In genomic region chr12:111945765-111946655, GRCm38 (mm10) we compare ENCODE assay signal across 8 mouse cellular contexts. TPM values are rescaled to one million over a fixed set of nuclear protein-coding genes. Genes with fewer than 3 reads are reported as not detected.
DNase-seq lines count a peak whose midpoint lies in the region; ATAC-seq and TF ChIP-seq lines count a peak whose summit lies in the region.
"Not testable (repeated sequence)": the region's sequence is repeated elsewhere in the genome, so short reads cannot be mapped to it uniquely, and the experiment has no call there.

No protein-coding gene starts in this region.

- not testable (repeated sequence) for H3K27ac ChIP-seq in forebrain, embryonic 14.5 days (ENCODE audit: low read depth, low read length); neural tube, embryonic 14.5 days (ENCODE audit: low read depth, low read length)
- H3K27ac ChIP-seq in kidney, adult 2 months (ENCODE audit: insufficient read depth, low read depth, low read length): peak overlapping the region; percentile 51
- H3K27ac ChIP-seq in liver, embryonic 12.5 days: peak overlapping the region; percentile 94

- peak; percentile 88 for DNase-seq in 416B (ENCODE audit: low read depth)
- peak; percentile 17 for DNase-seq in brain, embryonic 14.5 days (ENCODE audit: low read depth)
- not testable (repeated sequence) for DNase-seq in forebrain, embryonic 14.5 days (ENCODE audit: low spot score); kidney, adult 2 months
- DNase-seq in heart, postnatal 4 days: peak; percentile 58

- not testable (repeated sequence) for H3K4me1 ChIP-seq in forebrain, embryonic 14.5 days (ENCODE audit: control insufficient read depth, insufficient read depth, low read length); neural tube, embryonic 14.5 days (ENCODE audit: control insufficient read depth, insufficient read depth, low read length)
- H3K4me1 ChIP-seq in kidney, adult 2 months (ENCODE audit: control insufficient read depth, insufficient read depth, low read length): peaks cover 11% of the 10 kb centered on the region; the same call in 1 of the 2 replicates
- H3K4me1 ChIP-seq in liver, embryonic 12.5 days: peaks cover 50% of the 10 kb centered on the region

- not testable (repeated sequence) for H3K36me3 ChIP-seq in forebrain, embryonic 14.5 days (ENCODE audit: control insufficient read depth, insufficient read depth, low read length); kidney, adult 2 months (ENCODE audit: control insufficient read depth, insufficient read depth, low read length); liver, embryonic 12.5 days; neural tube, embryonic 14.5 days (ENCODE audit: control insufficient read depth, insufficient read depth, low read length)

- TF ChIP-seq POLR2A in brain, embryonic 14.5 days (IDR thresholded peaks at IDR 0.05; ENCODE audit: borderline replicate concordance, extremely low read depth, insufficient read depth, insufficient read length, poor library complexity, severe bottlenecking); kidney, adult 2 months (IDR thresholded peaks at IDR 0.05; ENCODE audit: low read depth, low read length): not testable (repeated sequence)

- H3K27me3 ChIP-seq in forebrain, embryonic 14.5 days (replicated peaks; ENCODE audit: control insufficient read depth, insufficient read depth, low read length); kidney, adult 2 months (replicated peaks; ENCODE audit: control insufficient read depth, insufficient read depth, low read length); liver, embryonic 12.5 days (replicated peaks); neural tube, embryonic 14.5 days (ENCODE audit: control insufficient read depth, insufficient read depth, low read length): not testable (repeated sequence)

- H3K4me3 ChIP-seq in forebrain, embryonic 14.5 days (ENCODE audit: low read depth, low read length); kidney, adult 2 months (ENCODE audit: insufficient read depth, low read depth, low read length); liver, embryonic 12.5 days; neural tube, embryonic 14.5 days (ENCODE audit: low read depth, low read length): not testable (repeated sequence)

- H3K9me3 ChIP-seq in forebrain, embryonic 14.5 days (replicated peaks; ENCODE audit: control insufficient read depth, low read length); liver, embryonic 12.5 days (replicated peaks); neural tube, embryonic 14.5 days (ENCODE audit: control insufficient read depth, low read length): not testable (repeated sequence)

- 0 out of 2 replicates have a peak, but pooled peaks have one; percentile 52 for ATAC-seq in forebrain, embryonic 14.5 days
- ATAC-seq in liver, embryonic 12.5 days: peak; percentile 74
- ATAC-seq in megakaryocyte, adult 5-6 weeks (ENCODE audit: poor library complexity, severe bottlenecking): peak; percentile 47
- ATAC-seq in neural tube, embryonic 14.5 days (ENCODE audit: low read depth): 0 out of 2 replicates have a peak, but pooled peaks have one; percentile 46

- not testable (repeated sequence) for H3K9ac ChIP-seq in forebrain, embryonic 14.5 days (ENCODE audit: low read length); neural tube, embryonic 14.5 days (replicated peaks; ENCODE audit: low read depth, low read length)
- peak overlapping the region; percentile 64 for H3K9ac ChIP-seq in liver, embryonic 12.5 days

- not testable (repeated sequence) for TF ChIP-seq CTCF in brain, embryonic 14.5 days (IDR thresholded peaks at IDR 0.05; ENCODE audit: borderline replicate concordance, extremely low read depth, insufficient read depth, insufficient read length); kidney, adult 2 months (conservative IDR thresholded peaks at IDR 0.05; ENCODE audit: insufficient read depth, insufficient read length, low read depth, low read length)

- WGBS in forebrain, embryonic 14.5 days: 58% methylated on average over 8 of the region's 15 CpGs
- WGBS in kidney, adult 2 months: 57% methylated on average over 12 of the region's 15 CpGs
- WGBS in liver, embryonic 12.5 days (ENCODE audit: insufficient replicate concordance): 15% methylated on average over 12 of the region's 15 CpGs
- WGBS in neural tube, embryonic 14.5 days: 74% methylated on average over 7 of the region's 15 CpGs

- not testable (repeated sequence) for H3K4me2 ChIP-seq in forebrain, embryonic 14.5 days (ENCODE audit: low read length); neural tube, embryonic 14.5 days (ENCODE audit: low read depth, low read length)
- peak overlapping the region; percentile 73 for H3K4me2 ChIP-seq in liver, embryonic 12.5 days

RNA-seq across cellular contexts. Expression of gene Atp5mpl, which starts 20.8 kb away (rescaled TPM):
- polyA plus RNA-seq in brain, embryonic 14.5 days (2012; rRNA removed): 193 and 206 TPM in 2 replicates
- polyA plus RNA-seq in forebrain, embryonic 14.5 days (2014; fragmentation: Nextera tagmentation; extraction: Ambion mirVana): 634 and 784 TPM in 2 replicates
- total RNA-seq in heart, postnatal 4 days (2021): 1,000 to 10,000 TPM; 1,243 to 1,298 TPM
- polyA plus RNA-seq in kidney, adult 2 months (2012; rRNA removed): 91.8 and 126 TPM in 2 replicates
- polyA plus RNA-seq in liver, embryonic 12.5 days (2016; fragmentation: Nextera tagmentation; extraction: Ambion mirVana): 593 and 604 TPM in 2 replicates
- total RNA-seq in megakaryocyte, adult 5-6 weeks (2015): 371 and 395 TPM in 2 replicates
- 580 and 630 TPM in 2 replicates for total RNA-seq in megakaryocyte, adult 5-6 weeks (2017)
- polyA plus RNA-seq in neural tube, embryonic 14.5 days (2014; fragmentation: Nextera tagmentation; extraction: Ambion mirVana): 737 and 896 TPM in 2 replicates

RNA-seq across cellular contexts. Expression of gene Tdrd9, which starts 25.3 kb away (rescaled TPM):
- 0.59 TPM in 2 replicates for polyA plus RNA-seq in brain, embryonic 14.5 days (2012; rRNA removed)
- polyA plus RNA-seq in forebrain, embryonic 14.5 days (2014; fragmentation: Nextera tagmentation; extraction: Ambion mirVana): 0.19 and 0.31 TPM in 2 replicates
- under 1 TPM; 0.33 to 0.50 TPM for total RNA-seq in heart, postnatal 4 days (2021)
- polyA plus RNA-seq in kidney, adult 2 months (2012; rRNA removed): 0.07 TPM in 1 of 2 replicates, not detected in the other
- polyA plus RNA-seq in liver, embryonic 12.5 days (2016; fragmentation: Nextera tagmentation; extraction: Ambion mirVana): 0.04 and 0.10 TPM in 2 replicates
- total RNA-seq in megakaryocyte, adult 5-6 weeks (2015): 0.07 TPM in 1 of 2 replicates, not detected in the other
- total RNA-seq in megakaryocyte, adult 5-6 weeks (2017): not detected in 2 replicates
- 0.17 and 0.89 TPM in 2 replicates for polyA plus RNA-seq in neural tube, embryonic 14.5 days (2014; fragmentation: Nextera tagmentation; extraction: Ambion mirVana)

RNA-seq across cellular contexts. Expression of gene Rd3l, which starts 35.1 kb away (rescaled TPM):
- not detected in 2 replicates for polyA plus RNA-seq in brain, embryonic 14.5 days (2012; rRNA removed)
- not detected in 2 replicates for polyA plus RNA-seq in forebrain, embryonic 14.5 days (2014; fragmentation: Nextera tagmentation; extraction: Ambion mirVana)
- total RNA-seq in heart, postnatal 4 days (2021): under 1 TPM; 0.29 to 0.90 TPM
- not detected in 2 replicates for polyA plus RNA-seq in kidney, adult 2 months (2012; rRNA removed)
- not detected in 2 replicates for polyA plus RNA-seq in liver, embryonic 12.5 days (2016; fragmentation: Nextera tagmentation; extraction: Ambion mirVana)
- not detected in 2 replicates for total RNA-seq in megakaryocyte, adult 5-6 weeks (2015)
- not detected in 2 replicates for total RNA-seq in megakaryocyte, adult 5-6 weeks (2017)
- not detected in 2 replicates for polyA plus RNA-seq in neural tube, embryonic 14.5 days (2014; fragmentation: Nextera tagmentation; extraction: Ambion mirVana)

RNA-seq across cellular contexts. Expression of gene Ppp1r13b, which starts 38.1 kb away (rescaled TPM):
- 19.4 and 35.7 TPM in 2 replicates for polyA plus RNA-seq in brain, embryonic 14.5 days (2012; rRNA removed)
- 12.5 and 20.1 TPM in 2 replicates for polyA plus RNA-seq in forebrain, embryonic 14.5 days (2014; fragmentation: Nextera tagmentation; extraction: Ambion mirVana)
- 10 to 100 TPM; 24.8 to 25.7 TPM for total RNA-seq in heart, postnatal 4 days (2021)
- polyA plus RNA-seq in kidney, adult 2 months (2012; rRNA removed): 11.2 and 11.7 TPM in 2 replicates
- 7.3 and 8.1 TPM in 2 replicates for polyA plus RNA-seq in liver, embryonic 12.5 days (2016; fragmentation: Nextera tagmentation; extraction: Ambion mirVana)
- total RNA-seq in megakaryocyte, adult 5-6 weeks (2015): 3.8 and 6.9 TPM in 2 replicates
- total RNA-seq in megakaryocyte, adult 5-6 weeks (2017): 2.8 and 3.3 TPM in 2 replicates
- 40.0 and 40.1 TPM in 2 replicates for polyA plus RNA-seq in neural tube, embryonic 14.5 days (2014; fragmentation: Nextera tagmentation; extraction: Ambion mirVana)
